Mouse (Mus musculus): Measurements from ENCODE around the gene Mvb12a. TPM values are rescaled to one million over a fixed set of nuclear protein-coding genes. Genes with fewer than 3 reads are reported as not detected.

The Mvb12a gene
- polyA plus RNA-seq, 1 experiment = 61.5 TPM

- Histone ChIP-seq H3K4me2 (ENCODE audit: low read depth) (no peak overlapping the region), H3ac (ENCODE audit: control insufficient read depth, insufficient read length) (no peak overlapping the region), H3K36me3 (ENCODE audit: control insufficient read depth, insufficient read depth) (no peaks in the 10 kb centered on the region), H3K27me3 (ENCODE audit: control insufficient read depth, insufficient read depth, insufficient read length) (no peaks in the 10 kb centered on the region), H3K79me2 (ENCODE audit: control insufficient read depth, insufficient read depth) (no peaks in the 10 kb centered on the region), H3K4me3 (no peak overlapping the region)
- TF ChIP-seq SRF (IDR thresholded peaks at IDR 0.05; ENCODE audit: control insufficient read depth, insufficient read length, low read depth) (no peak), MYOG (IDR thresholded peaks at IDR 0.05; ENCODE audit: control insufficient read depth in 1 of 3, insufficient read depth in 1 of 3, insufficient read length in 2 of 3, low read depth in 2 of 3) (no peak), REST (IDR thresholded peaks at IDR 0.05; ENCODE audit: insufficient read depth, insufficient read length) (no peak), TCF3 (IDR thresholded peaks at IDR 0.05; ENCODE audit: insufficient read length, low read depth) (no peak), MAX (IDR thresholded peaks at IDR 0.05; ENCODE audit: low read depth) (no peak), POLR2A (IDR thresholded peaks at IDR 0.05; ENCODE audit: insufficient read length, low read depth) (no peak), CEBPB (IDR thresholded peaks at IDR 0.05; ENCODE audit: insufficient read depth, poor library complexity, severe bottlenecking) (no peak), TCF12 (IDR thresholded peaks at IDR 0.05; ENCODE audit: insufficient read depth, poor library complexity, severe bottlenecking) (no peak), USF1 (IDR thresholded peaks at IDR 0.05; ENCODE audit: low read depth) (no peak)
These were observed 8.4 kb upstream of the Mvb12a start for GRCm38 (mm10) chr8:71534263-71534810.

- H3ac ChIP-seq (ENCODE audit: control insufficient read depth, insufficient read length) = no peak overlapping the region
- H3K27me3 ChIP-seq (ENCODE audit: control insufficient read depth, insufficient read depth, insufficient read length) = no peaks in the 10 kb centered on the region
- TF ChIP-seq MYOG (IDR thresholded peaks at IDR 0.05; ENCODE audit: control insufficient read depth in 1 of 3, insufficient read depth in 1 of 3, insufficient read length in 2 of 3, low read depth in 2 of 3) (peak in 1 of 3 experiments; percentile 51), MYOD1 (IDR thresholded peaks at IDR 0.05; ENCODE audit: control insufficient read depth in 1 of 3, insufficient read length in 2 of 3, low read depth in 2 of 3) (peak in 1 of 3 experiments; percentile 30), POLR2AphosphoS2 (IDR thresholded peaks at IDR 0.05; ENCODE audit: insufficient read length, low read depth) (no peak), REST (IDR thresholded peaks at IDR 0.05; ENCODE audit: insufficient read depth, insufficient read length) (no peak), USF1 (IDR thresholded peaks at IDR 0.05; ENCODE audit: low read depth) (no peak), TCF12 (IDR thresholded peaks at IDR 0.05; ENCODE audit: insufficient read depth, poor library complexity, severe bottlenecking) (no peak), E2F4 (IDR thresholded peaks at IDR 0.05; ENCODE audit: insufficient read depth) (no peak), CEBPB (IDR thresholded peaks at IDR 0.05; ENCODE audit: insufficient read depth, poor library complexity, severe bottlenecking) (no peak), TCF3 (IDR thresholded peaks at IDR 0.05; ENCODE audit: insufficient read length, low read depth) (no peak)
- H3K4me3 ChIP-seq = no peak overlapping the region
- no peaks in the 10 kb centered on the region for H3K36me3 ChIP-seq (ENCODE audit: control insufficient read depth, insufficient read depth)
- H3K79me2 ChIP-seq (ENCODE audit: control insufficient read depth, insufficient read depth) = no peaks in the 10 kb centered on the region
- no peak overlapping the region for H3K4me2 ChIP-seq (ENCODE audit: low read depth)
These were observed 7.1 kb upstream of the Mvb12a start for GRCm38 (mm10) chr8:71535663-71536062.

- peak within 1 kb of the TSS; percentile 35 for H3K4me3 ChIP-seq
- H3K27me3 ChIP-seq (ENCODE audit: control insufficient read depth, insufficient read depth, insufficient read length) = no peaks in the 10 kb centered on the region
- H3K36me3 ChIP-seq (ENCODE audit: control insufficient read depth, insufficient read depth) = no peaks in the 10 kb centered on the region
- peak within 1 kb of the TSS; percentile 91 for H3K4me2 ChIP-seq (ENCODE audit: low read depth)
- TF ChIP-seq E2F4 (IDR thresholded peaks at IDR 0.05; ENCODE audit: insufficient read depth) (no peak), USF1 (IDR thresholded peaks at IDR 0.05; ENCODE audit: low read depth) (peak; percentile 45), MYOD1 (IDR thresholded peaks at IDR 0.05; ENCODE audit: control insufficient read depth in 1 of 3, insufficient read length in 2 of 3, low read depth in 2 of 3) (peak in 2 of 3 experiments; percentile 88 to 91), MYOG (IDR thresholded peaks at IDR 0.05; ENCODE audit: control insufficient read depth in 1 of 3, insufficient read depth in 1 of 3, insufficient read length in 2 of 3, low read depth in 2 of 3) (peak in 2 of 3 experiments; percentile 87 to 92), POLR2A (IDR thresholded peaks at IDR 0.05; ENCODE audit: insufficient read length, low read depth) (no peak), REST (IDR thresholded peaks at IDR 0.05; ENCODE audit: insufficient read depth, insufficient read length) (no peak)
- peak within 1 kb of the TSS; percentile 16 for H3ac ChIP-seq (ENCODE audit: control insufficient read depth, insufficient read length)
- no peaks in the 10 kb centered on the region for H3K79me2 ChIP-seq (ENCODE audit: control insufficient read depth, insufficient read depth)
These were observed 5.5 kb upstream of the Mvb12a start, which contains the start of gene Bst2 for GRCm38 (mm10) chr8:71537028-71537867. TSS of gene Bst2 (minus strand) at chr8:71537456.

- TF ChIP-seq E2F4 (IDR thresholded peaks at IDR 0.05; ENCODE audit: insufficient read depth) (no peak), MYOD1 (IDR thresholded peaks at IDR 0.05; ENCODE audit: control insufficient read depth in 1 of 3, insufficient read length in 2 of 3, low read depth in 2 of 3) (no peak)
- H3K4me2 ChIP-seq (ENCODE audit: low read depth) = peak overlapping the region; percentile 66
- no peaks in the 10 kb centered on the region for H3K79me2 ChIP-seq (ENCODE audit: control insufficient read depth, insufficient read depth)
- peak overlapping the region; percentile 43 for H3K4me3 ChIP-seq
- H3K36me3 ChIP-seq (ENCODE audit: control insufficient read depth, insufficient read depth) = no peaks in the 10 kb centered on the region
- peak overlapping the region; percentile 29 for H3ac ChIP-seq (ENCODE audit: control insufficient read depth, insufficient read length)
- no peaks in the 10 kb centered on the region for H3K27me3 ChIP-seq (ENCODE audit: control insufficient read depth, insufficient read depth, insufficient read length)
These were observed 1.0 kb downstream of the Mvb12a start for GRCm38 (mm10) chr8:71543755-71544154.

- H3K36me3 ChIP-seq (ENCODE audit: control insufficient read depth, insufficient read depth) = no peaks in the 10 kb centered on the region
- no peaks in the 10 kb centered on the region for H3K79me2 ChIP-seq (ENCODE audit: control insufficient read depth, insufficient read depth)
- H3ac ChIP-seq (ENCODE audit: control insufficient read depth, insufficient read length) = no peak overlapping the region
- no peak for TF ChIP-seq SRF (IDR thresholded peaks at IDR 0.05; ENCODE audit: control insufficient read depth, insufficient read length, low read depth)
- TF ChIP-seq E2F4 (IDR thresholded peaks at IDR 0.05; ENCODE audit: insufficient read depth) = no peak
- no peak for TF ChIP-seq MYOG (IDR thresholded peaks at IDR 0.05; ENCODE audit: control insufficient read depth in 1 of 3, insufficient read depth in 1 of 3, insufficient read length in 2 of 3, low read depth in 2 of 3)
- TF ChIP-seq POLR2AphosphoS2 (IDR thresholded peaks at IDR 0.05; ENCODE audit: insufficient read length, low read depth) = no peak
- TF ChIP-seq TCF3 (IDR thresholded peaks at IDR 0.05; ENCODE audit: insufficient read length, low read depth) = no peak
- TF ChIP-seq CEBPB (IDR thresholded peaks at IDR 0.05; ENCODE audit: insufficient read depth, poor library complexity, severe bottlenecking) = no peak
- no peak for TF ChIP-seq TCF12 (IDR thresholded peaks at IDR 0.05; ENCODE audit: insufficient read depth, poor library complexity, severe bottlenecking)
- no peak overlapping the region for H3K4me3 ChIP-seq
- H3K4me2 ChIP-seq (ENCODE audit: low read depth) = no peak overlapping the region
- H3K27me3 ChIP-seq (ENCODE audit: control insufficient read depth, insufficient read depth, insufficient read length) = no peaks in the 10 kb centered on the region
These were observed 2.3 kb downstream of the Mvb12a start for GRCm38 (mm10) chr8:71545053-71545452.
